Mouse (Mus musculus): ENCODE results near the gene Fosl2.

GRCm38 (mm10) chr5:32146281-32146680 lies 10.7 kb downstream of the Fosl2 start:
- TF ChIP-seq EP300 (IDR thresholded peaks at IDR 0.05; ENCODE audit: low read depth) (no peak), CTCF (IDR thresholded peaks at IDR 0.05; ENCODE audit: low read depth) (no peak)
